ENCODE assay signal across 8 mouse cellular contexts in the genomic region with DNA sequence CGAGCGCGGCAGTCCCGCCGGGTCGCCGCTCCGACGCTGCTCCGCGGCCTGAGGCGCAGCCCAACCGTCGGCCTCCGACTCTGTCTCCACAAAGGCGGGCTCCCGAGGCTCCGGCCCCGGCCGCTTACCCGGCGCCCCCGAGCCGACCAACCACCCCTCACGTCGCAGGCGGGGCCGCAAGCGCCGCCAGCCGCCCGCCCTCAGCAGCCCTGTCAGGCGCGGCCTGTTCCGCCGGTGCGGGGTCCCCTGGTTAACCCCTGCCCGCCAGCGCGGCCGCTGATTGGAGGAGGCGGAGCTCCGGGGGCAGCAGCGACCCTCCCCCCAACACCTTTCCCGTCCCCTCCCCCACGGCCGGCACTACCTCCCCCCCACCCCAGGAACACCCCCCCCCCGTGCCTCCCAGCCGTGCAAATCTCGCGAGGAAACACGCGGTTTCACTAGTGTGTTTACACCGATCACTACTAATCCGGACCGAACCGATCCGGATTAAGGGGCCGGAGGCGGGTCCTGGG. TPM values are rescaled to one million over a fixed set of nuclear protein-coding genes. Genes with fewer than 3 reads are reported as not detected.
A peak's percentile ranks its signal among the peaks of the same experiment; 100 is the strongest.
DNase-seq lines count a peak whose midpoint lies in the region; ATAC-seq and TF ChIP-seq lines count a peak whose summit lies in the region.

No protein-coding gene starts in this region.

- H3K4me1 ChIP-seq in cortical plate, adult 2 months (ENCODE audit: control insufficient read depth, insufficient read depth, low read length) = peaks cover 2% of the 10 kb centered on the region; the same call in 1 of the 2 replicates

- peak; percentile 77 for ATAC-seq in activated CD4-positive, CD25-positive, alpha-beta regulatory T cell, adult 4 months
- ATAC-seq in inflammation-experienced regulatory T-cells, adult 6 months = peak; percentile 81
- ATAC-seq in megakaryocyte-erythroid progenitor cell, adult 5-6 weeks (replicated peaks; ENCODE audit: low FRiP score, low TSS enrichment, poor library complexity, severe bottlenecking) = peak; percentile 87

- peak overlapping the region; percentile 99 for H3K27ac ChIP-seq in cortical plate, adult 2 months (ENCODE audit: insufficient read depth, low read length)

- peak; percentile 98 for DNase-seq in gastrocnemius, postnatal 10 days
- peak; percentile 84 to 97 for DNase-seq in left cerebral cortex, postnatal 10 days (ENCODE audit: extremely low spot score in 1 of 2, low spot score in 2 of 2)
- DNase-seq in right cerebral cortex, postnatal 25 days = peak; percentile 88
- DNase-seq in urinary bladder, postnatal 4 days (ENCODE audit: low spot score in 2 of 2) = peak; percentile 95 to 96

- peak overlapping the region; percentile 88 for H3K4me3 ChIP-seq in cortical plate, adult 2 months (ENCODE audit: insufficient read depth, low read length)

- intact Hi-C loops in left cerebral cortex, postnatal 10 days (cut with DNase I) = no loop called here

- no peak; the same call in 1 of the 2 replicates for TF ChIP-seq POLR2A in cortical plate, adult 2 months (IDR thresholded peaks at IDR 0.05; ENCODE audit: extremely low read depth, insufficient read depth, low read length)

- TF ChIP-seq CTCF in cortical plate, adult 2 months (IDR thresholded peaks at IDR 0.05; ENCODE audit: extremely low read depth, insufficient read depth, low read length) = no peak

RNA-seq across cellular contexts. Expression of gene Tlk2, which starts 2.6 kb away (rescaled TPM):
- 10 to 100 TPM; 15.4 to 16.8 TPM for polyA plus RNA-seq in activated CD4-positive, CD25-positive, alpha-beta regulatory T cell, adult 4 months (2017; shearing (Covaris generic))
- 36.3 and 36.7 TPM in 2 replicates for polyA plus RNA-seq in cortical plate, adult 2 months (2012; rRNA removed)
- 10 to 100 TPM; 39.6 to 48.6 TPM for total RNA-seq in gastrocnemius, postnatal 10 days (2021)
- 10 to 100 TPM; 18.1 to 28.7 (median 20.4) TPM for polyA plus RNA-seq in inflammation-experienced regulatory T-cells, adult 6 months (2017; shearing (Covaris generic))
- 10 to 100 TPM; 47.5 to 49.6 TPM for total RNA-seq in left cerebral cortex, postnatal 10 days (2021)
- total RNA-seq in megakaryocyte-erythroid progenitor cell, adult 5-6 weeks (2014; fragmentation: Nextera tagmentation) = 42.9 and 52.9 TPM in 2 replicates
- 87.4 and 94.0 TPM in 2 replicates for total RNA-seq in megakaryocyte-erythroid progenitor cell, adult 5-6 weeks (2017)

RNA-seq across cellular contexts. Expression of gene Gm10842, which starts 34.5 kb away (rescaled TPM):
- not detected for polyA plus RNA-seq in activated CD4-positive, CD25-positive, alpha-beta regulatory T cell, adult 4 months (2017; shearing (Covaris generic))
- polyA plus RNA-seq in cortical plate, adult 2 months (2012; rRNA removed) = not detected in 2 replicates
- total RNA-seq in gastrocnemius, postnatal 10 days (2021) = not detected
- not detected for polyA plus RNA-seq in inflammation-experienced regulatory T-cells, adult 6 months (2017; shearing (Covaris generic))
- not detected for total RNA-seq in left cerebral cortex, postnatal 10 days (2021)
- not detected in 2 replicates for total RNA-seq in megakaryocyte-erythroid progenitor cell, adult 5-6 weeks (2014; fragmentation: Nextera tagmentation)
- total RNA-seq in megakaryocyte-erythroid progenitor cell, adult 5-6 weeks (2017) = not detected in 2 replicates

RNA-seq across cellular contexts. Expression of gene Mettl2, which starts 55.0 kb away (rescaled TPM):
- polyA plus RNA-seq in activated CD4-positive, CD25-positive, alpha-beta regulatory T cell, adult 4 months (2017; shearing (Covaris generic)) = 10 to 100 TPM; 13.9 to 20.1 TPM
- polyA plus RNA-seq in cortical plate, adult 2 months (2012; rRNA removed) = 27.1 and 27.3 TPM in 2 replicates
- 10 to 100 TPM; 11.7 to 12.6 TPM for total RNA-seq in gastrocnemius, postnatal 10 days (2021)
- 10 to 100 TPM; 12.5 to 21.4 (median 20.0) TPM for polyA plus RNA-seq in inflammation-experienced regulatory T-cells, adult 6 months (2017; shearing (Covaris generic))
- 10 to 100 TPM; 19.7 to 21.6 TPM for total RNA-seq in left cerebral cortex, postnatal 10 days (2021)
- 44.5 and 60.0 TPM in 2 replicates for total RNA-seq in megakaryocyte-erythroid progenitor cell, adult 5-6 weeks (2014; fragmentation: Nextera tagmentation)
- 28.5 and 30.1 TPM in 2 replicates for total RNA-seq in megakaryocyte-erythroid progenitor cell, adult 5-6 weeks (2017)

Comparison
In these comparisons a context has a peak if more than half of its experiments do, and no peak if none do; other contexts are left out.
1. Peak in every context shown above with its lines: DNase-seq, ATAC-seq, H3K4me3 ChIP-seq and H3K27ac ChIP-seq.